Mouse (Mus musculus) heart, postnatal 0 days (tissue): Measurements from ENCODE around the gene Usp4. TPM values are rescaled to one million over a fixed set of nuclear protein-coding genes. Genes with fewer than 3 reads are reported as not detected.

Experiments used
- ATAC-seq: fragments of 200-750 bp; cut with Nextera tagmentation; 2 replicates; pipeline ENCODE4 v1.8.0; 2017; ENCODE audit warnings: low read depth, moderate number of reproducible peaks, moderate library complexity; ENCODE audit not compliant: insufficient read depth
- DNase-seq: peaks from one replicate; pipeline ENCODE4 v3.0.0-alpha.2; 2016; ENCODE audit warnings: low spot score
- H3K27ac ChIP-seq: fragments of 300-500 bp; sonication (generic); 2 replicates; pipeline ENCODE4 v1.5.1; 2014; ENCODE audit warnings: low read depth, mild to moderate bottlenecking
- H3K27me3 ChIP-seq: fragments of 300-500 bp; sonication (generic); 2 replicates; pipeline ENCODE4 v1.6.1; 2014; ENCODE audit warnings: low read length, mixed read lengths; ENCODE audit not compliant: control insufficient read depth, insufficient read depth
- H3K36me3 ChIP-seq: fragments of 300-500 bp; sonication (generic); replicated peaks from 2 replicates; pipeline ENCODE4 v1.6.1; 2014; ENCODE audit warnings: low read length, mixed read lengths; ENCODE audit not compliant: control insufficient read depth, insufficient read depth
- H3K4me1 ChIP-seq: fragments of 300-500 bp; sonication (generic); 2 replicates; pipeline ENCODE4 v1.6.1; 2014; ENCODE audit warnings: antibody characterized with exemption; ENCODE audit not compliant: control insufficient read depth, insufficient read depth
- H3K4me2 ChIP-seq: fragments of 300-500 bp; sonication (generic); 2 replicates; pipeline ENCODE4 v1.6.1; 2014; ENCODE audit warnings: low read depth, mild to moderate bottlenecking, low read length, moderate library complexity
- H3K4me3 ChIP-seq: fragments of 300-500 bp; sonication (generic); 2 replicates; pipeline ENCODE4 v1.5.1; 2014; ENCODE audit warnings: low read depth, low read length
- H3K9ac ChIP-seq: fragments of 300-500 bp; sonication (generic); replicated peaks from 2 replicates; pipeline ENCODE4 v1.6.1; 2014; ENCODE audit warnings: low read depth, low read length, mixed read lengths
- H3K9me3 ChIP-seq: fragments of 300-500 bp; sonication (generic); replicated peaks from 2 replicates; pipeline ENCODE4 v1.6.1; 2016; ENCODE audit warnings: low read length; ENCODE audit not compliant: control insufficient read depth
- CTCF ChIP-seq: IDR thresholded peaks from 2 replicates; pipeline ENCODE4 v1.5.1; 2016; ENCODE audit warnings: antibody characterized with exemption, control low read depth, low read depth
- EP300 ChIP-seq: IDR thresholded peaks from 2 replicates; pipeline ENCODE4 v1.6.1; 2016; ENCODE audit warnings: antibody characterized with exemption, low read depth
- WGBS: fragments of 180-500 bp; shearing (Covaris S2); extraction: QIAGEN DNeasy Blood & Tissue Kit; methylation state at CpG from one replicate; pipeline ENCODE4 v1.1.7; 2014; 5-methylcytosine and 5-hydroxymethylcytosine counted together
- polyA plus RNA-seq: library from polyadenylated mRNA; unstranded; fragments of >200 nt; fragmentation: Nextera tagmentation; extraction: Ambion mirVana; gene quantifications from 2 replicates; pipeline ENCODE4 v1.2.1, GENCODE M21; 2015
- total RNA-seq: library from RNA; depleted of rRNA; stranded (reverse); fragments of >200 nt; gene quantifications from 2 replicates; pipeline ENCODE4 v1.2.3, GENCODE M21; 2014; ENCODE audit warnings: low replicate concordance; rRNA removed

Usp4 gene
- total and polyA plus RNA-seq, 2 experiments from 2014 or later = 60.6 to 71.1 TPM

GRCm38 (mm10) chr9:108440485-108440884 lies 92.8 kb downstream of the Usp4 start:
- ATAC-seq = no peak
- no peak for DNase-seq
- Histone ChIP-seq H3K4me3 (no peak overlapping the region), H3K9ac (no peak overlapping the region), H3K27me3 (no peaks in the 10 kb centered on the region), H3K27ac (peak overlapping the region; percentile 37; the same call in 1 of the 2 replicates), H3K4me2 (no peak overlapping the region), H3K9me3 (0 out of 2 replicates have a peak, but pooled peaks cover 2% of the 10 kb centered on the region), H3K4me1 (peaks cover 22% of the 10 kb centered on the region; the same call in 1 of the 2 replicates), H3K36me3 (no peaks in the 10 kb centered on the region)
- TF ChIP-seq CTCF = no peak
- 62% methylated on average over 5 of the region's 5 CpGs for WGBS

- DNase-seq (peak; percentile 75), ATAC-seq (peak; percentile 60)
- peak overlapping the region; percentile 37 for H3K4me2 ChIP-seq
- no peaks in the 10 kb centered on the region for H3K27me3 ChIP-seq
- H3K36me3 ChIP-seq = no peaks in the 10 kb centered on the region
- H3K27ac ChIP-seq = peak overlapping the region; percentile 37
- 0 out of 2 replicates have a peak overlapping the region, but pooled peaks have one; percentile 0 for H3K4me3 ChIP-seq
- peaks cover 24% of the 10 kb centered on the region; the same call in 1 of the 2 replicates for H3K4me1 ChIP-seq
- TF ChIP-seq CTCF = no peak
- no peak for TF ChIP-seq EP300
- H3K9me3 ChIP-seq = no peaks in the 10 kb centered on the region
- WGBS = 34% methylated on average over 11 of the region's 11 CpGs
- H3K9ac ChIP-seq = no peak overlapping the region
Observed at GRCm38 (mm10) chr9:108441236-108441919, 93.7 kb downstream of the Usp4 start.

Other genes with a start within 250 kb of the Usp4 start
- 0.42 TPM in 1 of 2 replicates, not detected in the other for gene Bsn, start 157.5 kb upstream of the Usp4 start, total RNA-seq
- gene Bsn, start 157.5 kb upstream of the Usp4 start, polyA plus RNA-seq = 0.01 and 0.03 TPM in 2 replicates
- gene Dag1, start 83.9 kb upstream of the Usp4 start, total RNA-seq = 209 and 229 TPM in 2 replicates
- 99.2 and 106 TPM in 2 replicates for gene Dag1, start 83.9 kb upstream of the Usp4 start, polyA plus RNA-seq
- gene Nicn1, start 57.4 kb upstream of the Usp4 start, total RNA-seq = 12.9 and 22.4 TPM in 2 replicates
- gene Nicn1, start 57.4 kb upstream of the Usp4 start, polyA plus RNA-seq = 20.5 and 20.9 TPM in 2 replicates
- 3.7 and 14.5 TPM in 2 replicates for gene Amt, start 51.0 kb upstream of the Usp4 start, total RNA-seq
- gene Amt, start 51.0 kb upstream of the Usp4 start, polyA plus RNA-seq = 5.4 and 6.4 TPM in 2 replicates
- 167 and 207 TPM in 2 replicates for gene Rhoa, start 41.7 kb upstream of the Usp4 start, total RNA-seq
- gene Rhoa, start 41.7 kb upstream of the Usp4 start, polyA plus RNA-seq = 326 and 332 TPM in 2 replicates
- 46.1 and 46.9 TPM in 2 replicates for gene Tcta, start 41.7 kb upstream of the Usp4 start, total RNA-seq
- gene Tcta, start 41.7 kb upstream of the Usp4 start, polyA plus RNA-seq = 42.1 and 49.9 TPM in 2 replicates
- gene Gpx1, start 8.9 kb upstream of the Usp4 start, total RNA-seq = 319 and 336 TPM in 2 replicates
- 578 and 581 TPM in 2 replicates for gene Gpx1, start 8.9 kb upstream of the Usp4 start, polyA plus RNA-seq
- gene 1700102P08Rik, start 45.0 kb downstream of the Usp4 start, total RNA-seq = not detected in 2 replicates
- 0.27 TPM in 1 of 2 replicates, not detected in the other for gene 1700102P08Rik, start 45.0 kb downstream of the Usp4 start, polyA plus RNA-seq
- gene Ccdc36, start 80.6 kb downstream of the Usp4 start, total RNA-seq = not detected in 2 replicates
- 0.14 and 0.25 TPM in 2 replicates for gene Ccdc36, start 80.6 kb downstream of the Usp4 start, polyA plus RNA-seq
- not detected in 2 replicates for gene BC048562, start 88.6 kb downstream of the Usp4 start, total RNA-seq
- gene BC048562, start 88.6 kb downstream of the Usp4 start, polyA plus RNA-seq = not detected in 2 replicates
- gene Ccdc71, start 112.7 kb downstream of the Usp4 start, total RNA-seq = 14.0 and 24.0 TPM in 2 replicates
- 25.1 and 26.2 TPM in 2 replicates for gene Ccdc71, start 112.7 kb downstream of the Usp4 start, polyA plus RNA-seq
- 180 and 186 TPM in 2 replicates for gene Klhdc8b, start 113.7 kb downstream of the Usp4 start, total RNA-seq
- gene Klhdc8b, start 113.7 kb downstream of the Usp4 start, polyA plus RNA-seq = 91.6 and 92.7 TPM in 2 replicates
- 161 and 182 TPM in 2 replicates for gene Lamb2, start 131.9 kb downstream of the Usp4 start, total RNA-seq
- gene Lamb2, start 131.9 kb downstream of the Usp4 start, polyA plus RNA-seq = 44.4 and 50.8 TPM in 2 replicates
- gene Usp19, start 142.7 kb downstream of the Usp4 start, total RNA-seq = 108 and 136 TPM in 2 replicates
- gene Usp19, start 142.7 kb downstream of the Usp4 start, polyA plus RNA-seq = 34.8 and 38.2 TPM in 2 replicates
- 175 and 188 TPM in 2 replicates for gene Qars, start 159.9 kb downstream of the Usp4 start, total RNA-seq
- gene Qars, start 159.9 kb downstream of the Usp4 start, polyA plus RNA-seq = 44.7 and 49.2 TPM in 2 replicates
- gene Qrich1, start 169.0 kb downstream of the Usp4 start, total RNA-seq = 138 and 154 TPM in 2 replicates
- 52.5 and 55.4 TPM in 2 replicates for gene Qrich1, start 169.0 kb downstream of the Usp4 start, polyA plus RNA-seq
- gene Impdh2, start 212.4 kb downstream of the Usp4 start, total RNA-seq = 69.2 and 87.5 TPM in 2 replicates
- 52.6 and 54.7 TPM in 2 replicates for gene Impdh2, start 212.4 kb downstream of the Usp4 start, polyA plus RNA-seq
- 41.3 and 84.4 TPM in 2 replicates for gene Ndufaf3, start 219.6 kb downstream of the Usp4 start, total RNA-seq
- 82.6 and 86.1 TPM in 2 replicates for gene Ndufaf3, start 219.6 kb downstream of the Usp4 start, polyA plus RNA-seq
- gene Dalrd3, start 222.0 kb downstream of the Usp4 start, total RNA-seq = 54.0 and 71.1 TPM in 2 replicates
- 38.3 and 39.6 TPM in 2 replicates for gene Dalrd3, start 222.0 kb downstream of the Usp4 start, polyA plus RNA-seq
- 44.9 and 53.2 TPM in 2 replicates for gene Wdr6, start 230.9 kb downstream of the Usp4 start, total RNA-seq
- gene Wdr6, start 230.9 kb downstream of the Usp4 start, polyA plus RNA-seq = 21.1 and 25.1 TPM in 2 replicates
- gene P4htm, start 249.8 kb downstream of the Usp4 start, total RNA-seq = 18.7 and 37.8 TPM in 2 replicates
- 16.6 and 17.7 TPM in 2 replicates for gene P4htm, start 249.8 kb downstream of the Usp4 start, polyA plus RNA-seq